Mouse (Mus musculus) heart, postnatal 0 days (tissue): ENCODE measurements around the gene Zfp865.

ENCODE experiments used
- CTCF ChIP-seq: IDR thresholded peaks from 2 replicates; pipeline ENCODE4 v1.5.1; 2016; ENCODE audit warnings: antibody characterized with exemption, control low read depth, low read depth
- EP300 ChIP-seq: IDR thresholded peaks from 2 replicates; pipeline ENCODE4 v1.6.1; 2016; ENCODE audit warnings: antibody characterized with exemption, low read depth

GRCm38 (mm10) chr7:5073586-5073985, 53.4 kb downstream of the Zfp865 start:
- no peak for TF ChIP-seq CTCF
- no peak for TF ChIP-seq EP300
